Mouse (Mus musculus): ENCODE measurements around the gene Cops7b. TPM values are rescaled to one million over a fixed set of nuclear protein-coding genes. Genes with fewer than 3 reads are reported as not detected.

Cops7b gene
- total RNA-seq, 2 experiments from 2014 or later: 8.8 to 10.5 TPM

GRCm38 (mm10) chr1:86657071-86657470 is 74.4 kb downstream of the Cops7b start:
- no peak for DNase-seq

Small RNAs within 50 kb of the gene (microRNA-seq; reads per million reads assigned to microRNA genes)
- gene Gm22955: 0 reads per million in 2 experiments

Other genes starting within 250 kb of the Cops7b start
- gene Ncl, start 223.5 kb upstream of the Cops7b start, total RNA-seq (2021): 100 to 1,000 TPM; 105 to 113 TPM
- gene Nmur1, start 156.7 kb upstream of the Cops7b start, total RNA-seq (2021): not detected
- gene Tex44, start 156.6 kb upstream of the Cops7b start, total RNA-seq (2021): not detected
- 100 to 1,000 TPM; 212 TPM for gene Ptma, start 56.2 kb upstream of the Cops7b start, total RNA-seq (2021)
- 10 to 100 TPM; 45.0 to 49.5 TPM for gene Pde6d, start 275 bp upstream of the Cops7b start, total RNA-seq (2021)
- not detected for gene Nppc, start 87.7 kb downstream of the Cops7b start, total RNA-seq (2021)
- gene Dis3l2, start 120.9 kb downstream of the Cops7b start, total RNA-seq (2021): 10 to 100 TPM; 11.1 to 11.6 TPM

Measured in heart, adult 18-20 months (tissue).